In the genomic region with DNA sequence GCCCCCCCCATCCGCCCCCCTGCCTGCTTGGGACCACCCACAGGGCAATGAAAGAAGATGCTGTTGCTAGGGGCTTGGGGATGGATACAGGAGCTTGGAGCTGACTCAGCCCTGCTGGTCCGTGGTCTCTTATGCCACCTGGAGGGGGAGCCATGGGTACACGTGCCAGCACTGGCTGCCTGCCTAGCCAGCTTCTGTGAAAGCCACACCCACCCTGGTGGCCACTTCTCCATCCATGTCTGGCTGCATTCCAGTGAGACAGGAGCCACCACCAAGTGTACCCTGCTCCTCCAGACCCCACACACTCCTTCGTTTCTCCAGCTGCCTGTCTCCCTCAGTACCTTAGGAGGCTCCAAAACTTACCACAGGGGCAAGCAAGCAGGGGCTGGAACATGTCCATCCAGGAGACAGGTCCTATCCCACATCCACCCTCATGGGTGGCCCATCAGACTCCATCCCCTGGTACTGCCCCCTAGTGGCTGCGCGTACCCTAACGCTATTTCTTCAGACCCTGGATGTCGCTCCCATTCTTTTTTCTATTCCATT, we compare ENCODE assay signal across 8 mouse cellular contexts. TPM values are rescaled to one million over a fixed set of nuclear protein-coding genes. Genes with fewer than 3 reads are reported as not detected.
DNase-seq lines count a peak whose midpoint lies in the region; ATAC-seq and TF ChIP-seq lines count a peak whose summit lies in the region.

No protein-coding gene starts in this region.

- peak; percentile 24 for ATAC-seq in embryonic facial prominence, embryonic 11.5 days (replicated peaks; ENCODE audit: insufficient number of reproducible peaks, low FRiP score, low TSS enrichment, low read depth)
- no peak for ATAC-seq in heart, embryonic 13.5 days (ENCODE audit: extremely low read depth, insufficient number of reproducible peaks, low FRiP score, low TSS enrichment)
- peak; percentile 52 for ATAC-seq in kidney, postnatal 0 days (replicated peaks; ENCODE audit: low FRiP score, low read depth)
- peak; percentile 43 for ATAC-seq in liver, postnatal 0 days
- peak; percentile 52 for ATAC-seq in neural tube, embryonic 12.5 days (ENCODE audit: low FRiP score, low read depth)

- no peak overlapping the region for H3K9ac ChIP-seq in embryonic facial prominence, embryonic 11.5 days (replicated peaks; ENCODE audit: low read length)
- H3K9ac ChIP-seq in heart, embryonic 13.5 days, result 0 out of 2 replicates have a peak overlapping the region, but pooled peaks have one; percentile 2
- no peak overlapping the region for H3K9ac ChIP-seq in kidney, postnatal 0 days (ENCODE audit: low read depth, low read length)
- H3K9ac ChIP-seq in liver, postnatal 0 days (replicated peaks), result no peak overlapping the region
- H3K9ac ChIP-seq in neural tube, embryonic 12.5 days, result no peak overlapping the region

- WGBS in embryonic facial prominence, embryonic 11.5 days, result 38% methylated on average over 8 of the region's 8 CpGs
- WGBS in heart, embryonic 13.5 days, result 29% methylated on average over 8 of the region's 8 CpGs
- 29% methylated on average over 8 of the region's 8 CpGs for WGBS in kidney, postnatal 0 days
- WGBS in liver, postnatal 0 days (ENCODE audit: insufficient replicate concordance), result 24% methylated on average over 7 of the region's 8 CpGs
- 36% methylated on average over 8 of the region's 8 CpGs for WGBS in neural tube, embryonic 12.5 days

- no peaks in the 10 kb centered on the region for H3K36me3 ChIP-seq in embryonic facial prominence, embryonic 11.5 days (replicated peaks; ENCODE audit: control insufficient read depth, insufficient read depth, low read depth, low read length)
- 0 out of 2 replicates have a peak, but pooled peaks cover 6% of the 10 kb centered on the region for H3K36me3 ChIP-seq in heart, embryonic 13.5 days
- 0 out of 2 replicates have a peak, but pooled peaks cover 4% of the 10 kb centered on the region for H3K36me3 ChIP-seq in kidney, postnatal 0 days (ENCODE audit: insufficient read depth, low read length)
- H3K36me3 ChIP-seq in liver, postnatal 0 days (replicated peaks; ENCODE audit: insufficient read depth, low read length), result no peaks in the 10 kb centered on the region
- peaks cover 10% of the 10 kb centered on the region for H3K36me3 ChIP-seq in neural tube, embryonic 12.5 days

- peak; percentile 71 for TF ChIP-seq CTCF in kidney, postnatal 0 days (IDR thresholded peaks at IDR 0.05; ENCODE audit: low read depth)
- TF ChIP-seq CTCF in liver, postnatal 0 days (IDR thresholded peaks at IDR 0.05; ENCODE audit: low read depth), result peak; percentile 76

- DNase-seq in A20 (ENCODE audit: low read depth, low spot score), result peak; percentile 55
- peak; percentile 79 for DNase-seq in adrenal gland, adult 2 months
- DNase-seq in embryonic facial prominence, embryonic 11.5 days (ENCODE audit: low spot score), result peak; percentile 76
- DNase-seq in kidney, postnatal 0 days (ENCODE audit: low spot score), result peak; percentile 86
- peak; percentile 79 for DNase-seq in liver, postnatal 0 days
- DNase-seq in thymus, adult 18-20 months, result peak; percentile 37 to 53

- 0 out of 2 replicates have a peak overlapping the region, but pooled peaks have one; percentile 59 for H3K27ac ChIP-seq in embryonic facial prominence, embryonic 11.5 days (replicated peaks; ENCODE audit: low read depth, low read length)
- peak overlapping the region; percentile 87 for H3K27ac ChIP-seq in heart, embryonic 13.5 days (replicated peaks)
- H3K27ac ChIP-seq in kidney, postnatal 0 days, result no peak overlapping the region
- no peak overlapping the region for H3K27ac ChIP-seq in liver, postnatal 0 days (ENCODE audit: low read depth)
- peak overlapping the region; percentile 33; the same call in 1 of the 2 replicates for H3K27ac ChIP-seq in neural tube, embryonic 12.5 days

- H3K4me2 ChIP-seq in embryonic facial prominence, embryonic 11.5 days (ENCODE audit: low read depth, low read length), result no peak overlapping the region
- H3K4me2 ChIP-seq in heart, embryonic 13.5 days, result peak overlapping the region; percentile 37
- no peak overlapping the region for H3K4me2 ChIP-seq in kidney, postnatal 0 days (ENCODE audit: low read length)
- H3K4me2 ChIP-seq in liver, postnatal 0 days (ENCODE audit: low read depth, low read length), result no peak overlapping the region
- H3K4me2 ChIP-seq in neural tube, embryonic 12.5 days (replicated peaks), result peak overlapping the region; percentile 18; the same call in 1 of the 2 replicates

- H3K4me1 ChIP-seq in embryonic facial prominence, embryonic 11.5 days (ENCODE audit: control insufficient read depth, insufficient read depth, low read length), result peaks cover 35% of the 10 kb centered on the region
- H3K4me1 ChIP-seq in heart, embryonic 13.5 days, result peaks cover 87% of the 10 kb centered on the region
- H3K4me1 ChIP-seq in kidney, postnatal 0 days (replicated peaks; ENCODE audit: insufficient read depth, low read length), result peaks cover 46% of the 10 kb centered on the region
- peaks cover 17% of the 10 kb centered on the region for H3K4me1 ChIP-seq in liver, postnatal 0 days (ENCODE audit: insufficient read depth)
- peaks cover 93% of the 10 kb centered on the region for H3K4me1 ChIP-seq in neural tube, embryonic 12.5 days

- H3K9me3 ChIP-seq in embryonic facial prominence, embryonic 11.5 days (replicated peaks; ENCODE audit: control insufficient read depth, low read length), result no peaks in the 10 kb centered on the region
- no peaks in the 10 kb centered on the region for H3K9me3 ChIP-seq in heart, embryonic 13.5 days
- H3K9me3 ChIP-seq in kidney, postnatal 0 days (replicated peaks; ENCODE audit: low read length), result no peaks in the 10 kb centered on the region
- no peaks in the 10 kb centered on the region for H3K9me3 ChIP-seq in liver, postnatal 0 days (ENCODE audit: low read length)
- H3K9me3 ChIP-seq in neural tube, embryonic 12.5 days, result no peaks in the 10 kb centered on the region

- no peaks in the 10 kb centered on the region for H3K27me3 ChIP-seq in embryonic facial prominence, embryonic 11.5 days (ENCODE audit: control insufficient read depth, insufficient read depth, low read length)
- no peaks in the 10 kb centered on the region; the same call in 1 of the 2 replicates for H3K27me3 ChIP-seq in heart, embryonic 13.5 days (replicated peaks)
- no peaks in the 10 kb centered on the region for H3K27me3 ChIP-seq in kidney, postnatal 0 days (ENCODE audit: insufficient read depth, low read length)
- no peaks in the 10 kb centered on the region for H3K27me3 ChIP-seq in liver, postnatal 0 days (ENCODE audit: insufficient read depth, low read length)
- H3K27me3 ChIP-seq in neural tube, embryonic 12.5 days (replicated peaks), result no peaks in the 10 kb centered on the region; the same call in 1 of the 2 replicates

- no peak for TF ChIP-seq EP300 in liver, postnatal 0 days (IDR thresholded peaks at IDR 0.05; ENCODE audit: low read depth)

- H3K4me3 ChIP-seq in embryonic facial prominence, embryonic 11.5 days (ENCODE audit: low read depth, low read length), result no peak overlapping the region
- H3K4me3 ChIP-seq in heart, embryonic 13.5 days, result no peak overlapping the region
- no peak overlapping the region for H3K4me3 ChIP-seq in kidney, postnatal 0 days (replicated peaks; ENCODE audit: low read depth, low read length)
- H3K4me3 ChIP-seq in liver, postnatal 0 days (ENCODE audit: low read depth, low read length), result no peak overlapping the region
- no peak overlapping the region for H3K4me3 ChIP-seq in neural tube, embryonic 12.5 days

RNA-seq across cellular contexts. Expression of a gene that starts 29.7 kb away (rescaled TPM):
- total RNA-seq in adrenal gland, adult 2 months (2021), result 10 to 100 TPM in 1 of 2 experiments, 1 to 10 TPM in 1; 9.2 to 21.9 TPM
- 17.9 and 19.5 TPM in 2 replicates for polyA plus RNA-seq in adrenal gland, adult 2 months (2012; rRNA removed)
- 13.5 and 15.2 TPM in 2 replicates for polyA plus RNA-seq in embryonic facial prominence, embryonic 11.5 days (2014; fragmentation: Nextera tagmentation; extraction: Ambion mirVana)
- polyA plus RNA-seq in heart, embryonic 13.5 days (2015; fragmentation: Nextera tagmentation; extraction: Ambion mirVana), result 4.4 and 5.2 TPM in 2 replicates
- polyA plus RNA-seq in kidney, postnatal 0 days (2015; fragmentation: Nextera tagmentation; extraction: Ambion mirVana), result 8.2 and 8.6 TPM in 2 replicates
- 1.1 and 1.2 TPM in 2 replicates for polyA plus RNA-seq in liver, postnatal 0 days (2015; fragmentation: Nextera tagmentation; extraction: Ambion mirVana)
- 21.6 and 22.8 TPM in 2 replicates for polyA plus RNA-seq in neural tube, embryonic 12.5 days (2016; fragmentation: Nextera tagmentation; extraction: Ambion mirVana)

Comparison
In these comparisons a context has a peak if more than half of its experiments do, and no peak if none do; other contexts are left out.
1. H3K27ac ChIP-seq: peak in embryonic facial prominence, embryonic 11.5 days (single experiment), heart, embryonic 13.5 days (single experiment) and neural tube, embryonic 12.5 days (single experiment); none in kidney, postnatal 0 days (single experiment) and liver, postnatal 0 days (single experiment).
2. H3K4me2 ChIP-seq: peak in heart, embryonic 13.5 days (single experiment) and neural tube, embryonic 12.5 days (single experiment); none in embryonic facial prominence, embryonic 11.5 days (single experiment), kidney, postnatal 0 days (single experiment) and liver, postnatal 0 days (single experiment).
3. Peak in every context shown above with its lines, with median percentiles within 50 percentile points of each other: DNase-seq.